Mouse (Mus musculus): Measurements from ENCODE around the gene Lrrk1.

Gene Lrrk1

DNA sequence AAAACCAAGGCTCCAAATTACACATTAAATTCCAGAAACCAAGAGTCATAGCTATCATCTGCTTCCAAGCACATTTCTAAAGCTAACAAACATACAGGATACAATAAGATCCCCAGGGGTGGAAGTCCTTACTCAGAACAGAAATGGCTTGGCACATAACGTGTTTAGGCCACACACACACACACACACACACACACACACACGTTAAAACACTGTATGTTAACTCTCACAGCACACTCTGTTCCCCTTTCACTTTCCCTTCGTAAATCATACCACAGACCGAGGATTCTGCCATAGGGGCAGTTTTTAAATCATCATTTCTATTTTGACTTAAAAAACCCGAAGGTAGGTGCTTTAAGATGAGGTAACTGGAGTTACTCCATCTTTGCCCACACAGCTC lies 3.9 kb downstream of the Lrrk1 start:
- no peak for DNase-seq (ENCODE audit: low spot score)

DNA sequence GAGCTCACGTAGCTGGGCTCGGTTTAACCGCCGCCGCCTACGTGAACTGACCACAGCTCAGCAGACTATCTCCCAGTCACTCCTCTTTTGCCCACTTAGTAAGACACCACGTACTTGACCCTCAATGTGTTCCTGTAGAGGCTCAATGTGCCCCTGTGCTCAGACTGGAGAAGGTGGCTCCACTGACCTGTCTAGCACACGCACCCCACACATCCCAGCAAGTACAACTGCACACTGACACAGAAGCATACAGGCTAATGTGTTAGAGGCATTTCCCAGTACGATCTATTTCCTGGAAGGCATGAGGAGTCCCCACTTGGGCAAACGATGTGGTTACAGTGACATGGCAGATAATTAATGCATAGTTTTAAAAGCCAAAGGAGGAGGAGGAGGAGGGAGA lies 11.6 kb downstream of the Lrrk1 start:
- no peak for DNase-seq (ENCODE audit: low spot score)

DNA sequence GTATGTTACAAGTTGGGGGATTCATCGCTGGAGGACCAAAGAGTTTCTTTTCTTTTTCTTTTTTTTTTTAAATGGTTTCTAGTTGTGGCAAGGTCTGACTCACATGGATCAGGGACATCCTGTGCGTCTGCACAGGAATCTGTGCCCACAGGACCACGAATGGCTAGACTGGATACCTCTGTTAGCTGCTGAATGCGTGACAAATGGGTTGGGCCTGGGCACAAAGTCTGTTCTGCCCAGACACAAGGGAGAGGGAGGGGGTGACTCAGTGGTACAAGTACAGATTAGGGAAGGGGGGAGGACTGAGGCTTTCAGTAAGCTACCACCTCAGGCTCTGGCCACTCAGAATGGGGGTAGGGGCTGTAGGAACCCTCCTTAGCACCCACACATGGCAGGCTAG lies 12.4 kb downstream of the Lrrk1 start:
- DNase-seq (ENCODE audit: low spot score), result no peak

DNA sequence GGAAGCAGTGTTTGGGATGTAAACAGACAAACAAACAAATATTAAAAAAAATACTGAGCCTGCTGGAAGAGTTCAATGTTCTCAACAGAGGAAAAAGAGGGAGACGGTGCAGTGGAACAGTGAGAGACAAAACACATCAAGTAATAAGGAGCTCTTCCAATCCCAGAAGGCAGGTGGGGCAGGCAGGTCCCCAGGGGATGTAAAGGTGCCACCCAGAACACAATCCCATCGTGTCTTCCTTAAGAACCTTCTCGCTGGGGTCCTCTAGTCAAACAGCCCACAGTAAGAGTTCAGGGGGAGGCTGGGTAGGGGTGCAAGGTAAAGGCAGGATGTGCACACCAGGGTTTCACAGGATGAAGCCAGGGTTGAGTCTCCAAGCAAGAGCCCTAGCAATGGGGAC lies 14.8 kb downstream of the Lrrk1 start:
- no peak for DNase-seq (ENCODE audit: low spot score)

DNA sequence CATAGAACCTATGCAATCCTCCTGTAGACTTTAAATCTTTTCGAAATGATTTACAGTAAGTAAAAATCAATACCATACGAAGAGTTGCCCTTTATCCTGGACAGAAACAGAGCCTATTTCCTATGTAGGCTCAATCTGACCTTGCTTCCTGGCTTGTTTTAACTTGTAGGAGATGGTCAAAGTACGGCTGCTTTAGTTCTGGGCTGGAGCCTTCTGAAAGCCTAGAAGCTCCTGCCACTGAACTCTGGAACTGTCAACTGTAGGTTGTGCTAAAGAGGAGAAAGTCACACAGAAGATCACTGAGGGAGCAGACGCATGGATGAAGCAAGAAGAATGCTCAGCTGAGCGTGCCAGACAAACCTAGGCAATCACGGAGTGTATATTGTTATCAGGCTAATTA lies 17.2 kb downstream of the Lrrk1 start:
- no peak for DNase-seq (ENCODE audit: low spot score)

DNA sequence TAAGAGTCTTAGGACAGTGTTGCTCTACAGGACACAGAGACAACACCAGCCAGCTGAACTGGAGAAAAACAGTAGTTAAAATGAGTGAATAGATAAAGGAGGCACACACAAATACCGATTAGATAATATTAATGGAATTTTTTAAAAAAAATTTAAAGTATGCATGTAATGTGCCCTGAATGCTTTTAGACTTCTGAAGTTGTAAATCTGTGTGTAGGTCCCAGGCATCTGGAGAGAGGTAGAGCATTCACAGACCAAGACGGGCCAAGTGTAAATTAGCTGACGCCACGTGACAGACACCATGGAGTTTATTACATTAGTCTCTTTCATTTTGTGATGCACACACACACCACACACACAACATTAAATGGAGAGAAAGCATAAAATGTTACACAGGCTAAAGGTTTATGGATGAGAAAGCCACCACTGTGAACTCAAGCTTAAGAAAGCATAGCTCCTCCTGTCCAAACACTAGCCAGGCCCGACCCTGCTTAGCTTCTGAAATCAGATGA lies 18.2 kb downstream of the Lrrk1 start:
- DNase-seq (ENCODE audit: low spot score), result no peak

DNA sequence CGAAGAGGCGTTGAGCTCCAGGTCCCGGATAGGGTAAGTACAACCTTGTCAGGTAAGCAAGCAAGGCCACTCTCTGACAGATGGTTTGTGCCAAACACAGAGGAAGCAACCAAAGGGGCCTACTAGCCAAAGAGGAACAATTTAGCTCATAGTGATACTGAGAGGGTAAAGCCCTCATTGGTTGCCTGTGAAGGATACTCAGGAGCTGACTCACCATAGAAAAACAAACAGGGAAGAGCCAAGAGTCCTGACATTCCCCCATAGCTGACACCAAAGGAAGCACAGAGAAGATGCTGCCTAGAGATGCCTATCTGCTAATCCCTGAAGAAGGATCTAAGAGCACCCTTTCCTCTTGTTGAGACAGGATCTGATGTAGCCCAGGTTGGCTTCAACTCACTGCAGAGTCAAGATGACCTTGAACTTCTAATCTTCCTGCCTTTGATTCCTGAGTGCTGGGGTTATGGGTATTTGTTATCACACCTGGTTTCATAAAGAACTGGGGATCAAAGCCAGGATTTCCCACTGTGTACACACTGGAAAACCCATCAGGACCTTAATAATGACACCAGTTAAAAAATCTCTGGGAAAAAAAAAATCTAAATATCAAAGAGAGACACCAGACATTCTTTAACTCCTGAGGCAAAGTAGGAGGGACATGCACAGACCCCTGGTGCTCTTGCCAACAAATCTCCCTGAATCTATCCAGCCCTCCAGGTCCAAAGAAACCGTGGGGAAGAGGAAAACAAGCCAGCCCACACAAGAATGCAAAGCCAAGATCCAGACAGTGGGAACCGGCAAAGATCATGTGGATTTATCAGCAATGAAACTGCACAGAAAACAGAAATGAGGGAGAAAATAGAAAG lies 18.8 kb downstream of the Lrrk1 start:
- DNase-seq (ENCODE audit: low spot score), result no peak

DNA sequence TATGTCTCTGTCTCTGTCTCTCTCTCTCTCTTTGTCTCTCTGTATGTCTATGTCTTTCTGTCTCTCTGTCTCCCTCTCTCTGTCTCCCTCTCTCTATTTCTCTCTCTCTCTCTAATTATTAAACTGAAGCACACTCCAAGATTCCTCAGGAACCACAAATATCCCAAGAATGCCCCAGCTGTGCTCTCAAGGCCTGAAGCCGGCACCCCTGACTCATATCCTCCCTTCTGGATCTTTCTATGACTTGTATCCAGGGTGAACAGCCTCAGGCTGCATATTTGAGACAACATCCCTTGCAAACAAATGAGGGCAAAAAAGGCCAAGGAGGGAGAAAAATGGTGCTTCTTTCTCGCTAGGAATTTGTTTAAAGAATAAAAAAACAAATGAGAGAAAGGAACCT lies 22.2 kb downstream of the Lrrk1 start, which contains the start of gene Gm10974:
Gene Gm10974 (plus strand): TSS at position 2 of the 400 bp plus-strand sequence.
- DNase-seq (ENCODE audit: low spot score), result no peak

DNA sequence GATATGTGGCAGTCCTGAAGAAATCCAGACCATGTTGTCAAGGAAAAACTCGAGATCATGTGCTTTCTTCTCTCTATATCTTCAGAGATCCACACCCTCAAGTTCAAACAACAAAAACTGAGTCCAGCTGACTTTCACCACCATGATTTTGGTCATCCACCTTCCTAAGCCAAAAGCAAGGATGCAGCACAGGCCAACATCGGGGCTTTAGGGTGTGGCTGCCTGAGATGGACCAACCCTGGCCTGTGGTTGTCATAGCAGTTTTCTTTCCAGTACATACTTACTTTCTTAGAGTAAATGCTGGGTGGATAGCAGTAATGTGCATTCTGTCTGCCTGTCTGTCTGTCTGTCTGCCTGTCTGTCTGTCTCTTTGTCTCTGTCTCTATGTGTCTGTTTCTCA lies 22.7 kb downstream of the Lrrk1 start:
- DNase-seq (ENCODE audit: low spot score), result no peak

DNA sequence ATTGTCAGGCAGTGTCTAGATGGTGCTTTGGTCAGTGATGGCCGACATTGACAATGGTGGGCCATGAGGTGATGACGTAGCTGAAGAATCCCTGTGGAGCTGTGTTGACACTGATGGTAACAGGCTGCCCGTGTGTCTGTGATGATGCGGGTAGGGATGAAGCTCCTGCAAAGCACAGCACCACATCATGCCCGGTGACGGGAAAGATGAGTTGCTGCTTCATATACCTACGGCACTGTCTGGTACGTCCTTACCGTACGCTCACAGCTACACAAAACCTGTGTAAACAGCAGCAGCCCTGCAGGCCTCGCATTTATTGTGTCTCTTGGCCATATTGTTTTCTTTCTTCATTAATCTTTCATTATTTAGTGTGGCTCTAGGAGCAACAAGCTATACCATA lies 23.7 kb downstream of the Lrrk1 start:
- no peak for DNase-seq (ENCODE audit: low spot score)

DNA sequence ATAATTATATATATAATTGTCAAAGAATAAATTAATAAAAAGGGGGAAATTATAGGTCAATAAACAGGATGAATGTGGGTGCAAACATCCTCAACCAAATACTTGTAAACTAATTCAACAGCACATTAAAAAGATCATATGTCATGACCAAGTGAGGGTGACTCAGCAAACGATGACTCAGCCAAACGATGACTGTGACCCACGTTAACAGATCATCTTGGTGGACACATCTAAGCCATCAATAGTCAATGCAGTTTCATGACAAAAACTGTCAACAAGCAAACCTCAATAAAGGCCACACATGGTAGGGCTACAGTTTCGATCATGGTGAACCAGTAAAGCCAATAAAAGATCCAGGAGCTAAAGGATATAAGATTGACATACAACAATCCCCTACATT lies 29.1 kb downstream of the Lrrk1 start:
- no peak for DNase-seq (ENCODE audit: low spot score)

DNA sequence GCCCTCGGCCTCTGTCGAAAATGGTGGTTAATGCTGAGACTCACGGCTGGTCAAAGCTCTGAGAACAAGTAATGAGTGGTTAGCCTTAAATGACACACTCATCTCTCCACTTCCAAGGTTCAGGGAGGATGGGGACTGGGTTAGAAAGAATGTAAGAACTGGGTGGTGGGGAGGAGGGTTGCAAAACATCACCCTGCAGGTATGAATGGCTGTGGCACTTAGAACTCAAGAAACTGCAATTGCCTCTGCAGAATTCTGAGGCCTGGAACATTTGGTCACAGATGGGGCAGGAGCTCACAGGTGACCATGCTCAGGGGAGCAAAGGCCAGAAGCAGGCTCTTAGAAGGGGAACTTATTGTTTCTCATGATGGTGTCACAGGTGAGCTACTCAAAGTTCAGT lies 29.7 kb downstream of the Lrrk1 start:
- DNase-seq (ENCODE audit: low spot score), result no peak

DNA sequence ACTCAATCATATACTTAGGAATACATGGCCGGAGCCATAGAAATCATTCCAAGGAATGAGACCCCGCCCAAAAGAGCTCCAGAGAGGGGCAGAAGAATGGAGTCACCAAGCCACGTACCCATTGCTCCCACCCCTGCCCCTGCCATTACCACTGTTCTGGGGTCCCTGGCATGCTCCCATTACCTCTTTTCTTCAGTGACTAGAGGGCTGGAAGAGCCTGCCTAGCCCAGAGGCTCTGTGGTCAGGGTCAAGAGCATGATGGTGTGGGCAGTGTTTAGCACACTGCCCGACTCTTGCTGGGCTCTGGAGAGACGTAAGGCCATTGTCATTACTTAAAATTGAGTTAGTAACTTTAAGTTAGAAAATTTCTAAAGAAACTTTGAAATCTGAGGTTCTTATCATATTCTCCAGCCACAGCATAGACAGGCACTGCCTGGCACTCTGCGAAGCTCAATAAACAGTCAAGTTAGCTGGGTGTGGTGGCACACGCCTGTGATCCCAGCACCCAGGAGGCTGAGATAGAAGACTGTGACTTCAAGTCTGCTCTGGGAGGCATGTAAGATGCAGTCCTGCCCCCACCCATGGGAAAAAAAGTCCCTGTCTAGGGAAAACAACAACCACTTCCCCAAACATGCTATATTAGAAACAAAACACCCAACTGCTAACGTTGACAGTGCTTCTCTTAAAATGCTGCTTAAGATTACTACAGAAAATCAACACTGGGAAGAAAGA lies 32.2 kb downstream of the Lrrk1 start:
- no peak for DNase-seq (ENCODE audit: low spot score)

DNA sequence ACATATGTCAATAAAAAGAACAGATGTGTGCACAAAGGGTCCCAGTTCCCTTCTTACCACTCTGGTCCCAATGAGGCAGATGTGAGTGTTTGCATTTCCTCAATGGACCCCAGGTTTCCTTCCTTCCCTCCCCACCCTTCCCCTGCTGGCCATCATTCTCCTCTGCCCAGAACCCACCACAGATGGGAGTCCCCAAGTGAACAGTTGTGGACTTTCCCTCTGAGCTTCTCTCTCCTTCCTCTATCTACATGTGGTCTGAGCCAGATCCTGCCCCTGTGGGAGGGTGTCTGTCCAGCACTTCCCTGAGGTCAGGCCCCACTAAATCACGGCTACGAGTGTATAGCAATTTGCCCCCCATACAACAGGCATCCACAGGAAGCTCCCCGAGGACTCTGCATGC lies 33.2 kb downstream of the Lrrk1 start:
- DNase-seq (ENCODE audit: low spot score), result no peak

DNA sequence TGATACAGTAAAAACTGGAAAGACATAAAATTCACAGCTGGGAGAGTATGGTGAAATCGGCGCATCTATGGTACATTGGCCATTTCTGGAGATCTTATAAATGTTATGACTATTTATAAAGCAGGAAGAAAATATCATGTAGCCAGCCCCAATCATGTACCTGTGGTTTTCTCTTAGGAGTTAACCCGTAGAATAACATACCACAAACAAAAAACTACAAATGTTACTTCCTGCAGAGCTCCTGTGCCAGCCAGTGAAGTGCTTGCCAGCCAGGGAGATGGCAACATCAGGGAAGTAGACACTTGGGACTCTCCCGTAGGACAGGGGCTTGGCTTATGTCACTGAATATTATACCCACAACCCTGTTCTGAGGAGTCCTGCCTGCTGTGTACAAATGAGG lies 37.1 kb downstream of the Lrrk1 start:
- DNase-seq (ENCODE audit: low spot score), result no peak

DNA sequence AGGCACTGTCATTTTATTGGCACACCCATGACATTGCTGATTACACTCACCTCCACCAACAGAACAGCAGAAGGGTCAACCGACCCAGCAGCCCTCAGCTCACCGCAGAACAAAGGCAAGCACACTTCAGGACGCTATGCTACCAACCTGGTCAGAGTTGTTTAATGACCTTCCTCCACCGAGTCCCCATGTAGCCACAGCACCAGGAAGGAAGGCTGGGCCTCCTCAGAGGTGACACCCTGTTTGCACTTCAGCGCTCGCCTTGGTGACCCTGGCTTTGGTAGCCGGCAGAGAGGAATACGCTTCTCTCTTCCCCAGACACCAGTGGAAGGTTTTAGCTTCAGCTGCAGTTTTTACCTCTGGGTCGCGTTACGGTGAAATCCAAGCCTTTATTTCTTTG lies 38.5 kb downstream of the Lrrk1 start:
- DNase-seq (ENCODE audit: low spot score), result no peak

DNA sequence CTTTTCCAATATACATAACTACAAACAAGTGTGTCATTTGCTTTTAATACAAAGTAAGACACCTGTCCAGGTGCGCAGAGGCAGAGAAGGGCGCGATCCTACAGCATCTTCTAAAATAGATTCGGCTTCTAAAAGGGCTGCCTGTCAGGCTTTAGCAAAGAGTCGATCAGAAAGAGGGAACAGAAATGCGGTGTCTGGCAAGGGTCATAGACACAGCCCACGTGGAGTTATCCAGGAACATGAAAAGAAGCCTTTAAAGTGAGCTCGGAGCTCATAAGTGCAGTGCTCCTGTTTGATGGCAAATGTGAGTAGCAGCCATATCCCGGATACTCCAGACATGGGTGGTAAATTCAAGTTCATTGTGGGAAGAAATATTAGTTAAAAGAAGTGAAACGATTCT lies 39.6 kb downstream of the Lrrk1 start:
- DNase-seq (ENCODE audit: low spot score), result no peak

DNA sequence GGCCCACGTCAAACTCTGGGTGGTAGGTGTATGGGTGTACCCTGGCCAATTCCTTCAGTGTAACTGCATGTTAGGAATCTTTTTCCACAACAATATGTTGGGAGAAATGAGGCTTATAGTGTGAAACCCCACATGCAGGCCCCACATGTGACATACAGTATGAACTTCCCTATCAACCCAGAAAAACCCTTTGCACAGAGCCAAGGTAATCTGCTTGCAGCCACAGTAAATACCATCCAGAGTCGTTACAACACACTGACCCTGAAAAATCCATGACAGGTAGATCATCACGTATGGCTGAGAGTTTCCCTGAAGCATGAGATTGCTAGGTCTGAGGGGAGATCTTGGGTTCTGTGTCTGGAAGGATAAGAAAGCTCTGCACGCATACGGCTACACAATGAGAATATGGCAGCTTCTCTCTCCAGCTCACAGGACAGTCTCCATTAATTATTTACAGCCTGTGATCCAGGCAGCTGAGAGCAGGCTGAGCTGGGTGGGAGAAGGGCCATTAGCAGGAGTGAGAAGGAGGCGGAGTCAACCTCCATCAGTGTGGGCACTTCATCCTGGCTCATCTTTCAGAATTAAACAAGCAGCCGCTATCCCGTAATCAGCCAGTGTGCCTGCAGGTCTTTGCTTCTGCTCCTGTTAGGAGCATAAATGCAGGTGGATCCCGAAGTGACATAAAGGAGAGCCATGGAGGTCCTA lies 41.0 kb downstream of the Lrrk1 start:
- DNase-seq (ENCODE audit: low spot score), result no peak

DNA sequence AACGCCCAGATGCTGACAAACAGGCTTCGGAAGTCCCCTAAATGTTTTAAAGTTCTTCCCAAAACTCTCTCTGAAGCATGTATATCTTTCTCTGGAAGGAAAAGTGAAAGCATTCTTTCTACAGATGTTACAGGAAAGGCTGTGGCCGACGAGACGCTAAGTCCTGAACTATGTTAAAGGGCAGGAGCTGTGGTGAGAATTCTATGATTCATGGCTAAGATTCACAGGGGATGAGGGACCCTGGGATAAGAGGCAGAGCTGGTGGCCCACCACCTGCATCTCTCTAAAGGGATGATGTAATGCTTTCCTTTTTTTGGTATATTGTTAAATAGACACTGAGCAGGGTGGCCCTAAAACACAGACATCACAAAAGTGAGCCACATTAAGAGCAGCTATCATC lies 44.8 kb downstream of the Lrrk1 start:
- no peak for DNase-seq (ENCODE audit: low spot score)

DNA sequence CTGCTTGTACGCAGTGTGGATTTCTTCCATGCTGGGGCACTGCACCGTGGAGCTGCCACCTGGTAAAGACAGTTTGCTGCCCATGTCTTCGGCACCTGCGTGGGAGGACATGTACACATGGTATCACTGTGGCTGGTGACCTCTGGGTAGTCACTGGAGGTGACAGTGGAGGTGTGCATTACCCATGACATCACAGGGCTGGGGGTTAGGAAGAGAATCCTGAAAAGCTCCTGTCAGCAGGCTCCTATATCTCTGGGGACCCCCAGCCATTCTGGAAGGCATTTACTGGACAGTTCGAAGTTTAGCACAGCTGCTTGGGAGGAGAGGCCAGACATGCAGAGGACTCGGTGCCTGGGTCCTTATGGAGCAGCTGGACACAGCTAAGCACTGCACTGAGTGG lies 45.3 kb downstream of the Lrrk1 start:
- DNase-seq (ENCODE audit: low spot score), result no peak

DNA sequence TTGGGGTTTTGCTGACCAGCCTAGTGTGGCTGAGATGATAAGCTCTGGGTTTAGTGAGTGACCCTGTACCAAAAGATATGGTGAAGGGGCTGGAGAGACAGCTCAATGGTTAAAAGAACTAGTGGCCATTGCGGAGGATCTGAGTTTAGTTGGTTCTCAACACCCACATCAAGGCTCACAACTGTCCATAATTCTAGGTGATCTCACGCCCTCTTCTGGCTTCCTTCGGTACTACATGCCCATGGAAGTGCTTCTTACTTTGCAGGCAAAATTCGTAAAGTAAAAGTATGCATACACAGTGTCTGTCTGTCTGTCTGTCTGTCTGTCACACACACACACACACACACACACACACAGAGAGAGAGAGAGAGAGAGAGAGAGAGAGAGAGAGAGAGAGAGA lies 45.8 kb downstream of the Lrrk1 start:
- peak; percentile 59 for DNase-seq (ENCODE audit: low spot score)

DNA sequence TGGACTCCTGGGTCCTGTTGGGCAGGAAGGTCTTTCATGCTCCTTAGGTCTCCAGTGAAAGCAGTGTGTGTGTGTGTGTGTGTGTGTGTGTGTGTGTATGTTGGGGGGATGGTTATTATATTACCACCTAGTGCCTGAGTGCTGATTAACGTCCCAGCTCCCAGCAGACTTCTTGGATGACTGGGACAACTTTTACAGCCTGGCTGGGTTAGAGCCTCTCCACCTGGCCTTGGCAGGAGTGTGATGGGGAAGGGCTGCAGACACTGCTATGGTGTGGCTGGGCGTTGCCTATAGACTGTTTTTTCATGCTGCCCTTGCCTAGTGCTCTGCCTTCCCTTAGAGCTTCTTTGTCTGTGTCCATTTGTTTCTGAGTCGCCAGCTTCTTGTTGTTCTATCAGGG lies 48.1 kb downstream of the Lrrk1 start:
- DNase-seq (ENCODE audit: low spot score), result no peak

DNA sequence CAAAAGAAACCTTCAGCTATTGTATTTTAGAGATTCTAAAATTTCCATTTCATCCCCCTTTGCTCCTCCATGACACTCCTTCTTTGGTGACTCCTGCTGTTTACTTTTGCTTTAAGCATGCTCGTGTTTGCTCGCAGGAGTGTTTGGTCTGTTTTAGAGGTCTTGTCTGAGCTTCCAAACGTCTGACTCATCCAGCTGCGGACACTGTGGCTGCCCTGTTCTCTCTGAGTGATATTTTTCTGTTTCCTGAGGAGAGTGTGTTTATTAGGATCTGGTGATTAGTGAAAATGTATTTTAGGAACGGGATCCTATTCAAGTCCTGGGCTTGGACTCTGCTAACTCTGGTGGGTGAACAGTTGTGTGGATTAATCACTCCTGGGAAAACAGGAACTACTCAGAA lies 48.5 kb downstream of the Lrrk1 start:
- DNase-seq (ENCODE audit: low spot score), result no peak
